Mouse (Mus musculus) activated CD4-positive, CD25-positive, alpha-beta regulatory T cell, adult 4 months (primary cell): ENCODE data around the gene Fam171a2. TPM values are rescaled to one million over a fixed set of nuclear protein-coding genes. Genes with fewer than 3 reads are reported as not detected.
A peak's percentile ranks its signal among the peaks of the same experiment; 100 is the strongest.

Experiments used
- ATAC-seq: one replicate; pipeline ENCODE4 v1.8.0; 2017
- polyA plus RNA-seq, 2 experiments: library from polyadenylated mRNA; unstranded; fragments of 100-300 nt; shearing (Covaris generic); gene quantifications; one replicate each; pipeline ENCODE4 v1.2.1; 2017

The Fam171a2 gene
- polyA plus RNA-seq, 2 experiments from 2014 or later: not detected

DNA sequence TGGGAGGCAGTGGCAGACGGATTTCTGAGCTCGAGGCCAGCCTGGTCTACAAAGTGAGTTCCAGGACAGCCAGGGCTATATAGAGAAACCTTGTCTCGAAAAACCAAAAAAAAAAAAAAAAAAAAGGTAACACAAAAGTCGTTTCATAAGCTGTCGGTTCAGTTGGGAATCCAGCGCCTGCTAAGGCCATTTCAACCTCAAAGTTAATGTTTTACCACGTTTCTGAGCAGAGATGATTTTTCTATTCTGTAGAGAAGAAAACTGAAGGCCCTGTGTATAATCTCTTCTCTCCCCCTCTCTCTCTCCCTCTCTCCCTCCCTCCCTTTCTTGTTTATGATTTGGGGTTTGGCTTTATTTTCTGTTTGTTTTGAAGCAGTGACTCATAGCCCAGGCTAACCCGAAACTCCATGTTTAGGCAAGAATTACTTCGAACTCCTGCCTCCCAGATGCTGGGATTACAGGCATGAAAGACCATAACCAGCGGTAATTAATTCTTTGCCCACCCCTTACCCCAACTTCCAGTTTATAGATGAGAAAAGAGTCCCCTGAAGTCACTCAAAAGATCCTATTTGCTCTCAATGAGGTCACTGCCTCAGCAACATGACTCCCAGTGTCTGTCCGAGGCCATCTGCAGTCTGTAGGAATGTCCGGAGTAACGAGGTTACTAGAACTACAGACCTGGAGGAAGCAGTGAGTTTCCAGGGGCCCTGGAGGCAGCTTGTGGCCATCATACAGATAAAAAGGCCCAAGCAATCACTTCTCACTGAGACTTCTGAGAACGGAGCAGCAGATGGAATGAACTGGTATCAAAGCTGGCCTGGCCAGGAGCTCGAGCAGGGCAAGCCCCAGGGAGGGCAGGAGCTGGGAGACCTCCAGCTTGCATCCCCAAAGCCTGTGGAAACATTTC is 38.3 kb downstream of the Fam171a2 start:
- ATAC-seq: no peak

DNA sequence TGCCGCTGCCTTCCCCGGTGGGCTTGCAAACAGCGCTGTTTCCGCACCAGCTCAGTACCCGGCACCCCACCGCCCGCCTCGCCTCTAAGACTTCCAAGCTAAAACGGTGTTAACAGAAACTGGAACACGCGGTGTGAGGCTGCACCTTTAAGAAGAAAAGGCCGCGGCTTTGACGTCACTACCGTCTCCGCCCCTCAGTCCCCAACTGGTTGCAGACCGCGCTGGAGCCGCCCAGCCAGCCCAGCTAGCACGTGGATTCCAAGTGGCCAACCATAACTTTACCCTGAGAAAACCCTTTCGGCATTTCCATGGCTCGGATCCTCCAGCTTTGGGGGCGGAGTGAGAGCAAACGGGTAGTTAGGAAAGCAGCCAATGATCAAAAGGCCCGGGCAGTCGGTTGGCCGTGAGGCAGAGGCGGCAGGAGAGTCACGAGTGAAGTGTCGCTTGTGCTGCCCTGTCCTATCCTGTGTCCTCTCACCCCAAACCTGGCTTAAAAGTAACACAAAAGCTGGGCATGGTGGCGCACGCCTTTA is 39.1 kb downstream of the Fam171a2 start:
- ATAC-seq: peak; percentile 94

DNA sequence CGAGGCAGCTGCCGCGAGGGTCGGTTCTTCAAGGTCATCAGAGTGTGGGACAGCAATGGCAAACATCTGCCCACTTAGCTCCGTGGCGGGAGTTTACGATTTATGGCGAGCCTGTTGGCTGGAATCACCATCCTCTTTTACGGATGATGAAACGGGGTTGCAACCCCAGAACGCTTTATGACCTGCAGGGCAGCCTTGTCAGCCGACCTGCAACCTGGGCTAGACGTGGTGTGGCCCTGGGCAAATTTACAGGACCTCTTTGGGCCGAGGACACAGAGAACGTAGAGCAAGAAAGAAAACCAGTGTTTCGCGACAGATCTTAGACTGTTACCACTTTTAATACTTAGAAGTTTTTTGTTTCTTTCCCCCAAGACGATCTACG is 39.7 kb downstream of the Fam171a2 start, which contains the start of gene Slc25a39:
Slc25a39 (minus strand) TSS at position 113 of the 382 bp plus-strand sequence.
- no peak for ATAC-seq

DNA sequence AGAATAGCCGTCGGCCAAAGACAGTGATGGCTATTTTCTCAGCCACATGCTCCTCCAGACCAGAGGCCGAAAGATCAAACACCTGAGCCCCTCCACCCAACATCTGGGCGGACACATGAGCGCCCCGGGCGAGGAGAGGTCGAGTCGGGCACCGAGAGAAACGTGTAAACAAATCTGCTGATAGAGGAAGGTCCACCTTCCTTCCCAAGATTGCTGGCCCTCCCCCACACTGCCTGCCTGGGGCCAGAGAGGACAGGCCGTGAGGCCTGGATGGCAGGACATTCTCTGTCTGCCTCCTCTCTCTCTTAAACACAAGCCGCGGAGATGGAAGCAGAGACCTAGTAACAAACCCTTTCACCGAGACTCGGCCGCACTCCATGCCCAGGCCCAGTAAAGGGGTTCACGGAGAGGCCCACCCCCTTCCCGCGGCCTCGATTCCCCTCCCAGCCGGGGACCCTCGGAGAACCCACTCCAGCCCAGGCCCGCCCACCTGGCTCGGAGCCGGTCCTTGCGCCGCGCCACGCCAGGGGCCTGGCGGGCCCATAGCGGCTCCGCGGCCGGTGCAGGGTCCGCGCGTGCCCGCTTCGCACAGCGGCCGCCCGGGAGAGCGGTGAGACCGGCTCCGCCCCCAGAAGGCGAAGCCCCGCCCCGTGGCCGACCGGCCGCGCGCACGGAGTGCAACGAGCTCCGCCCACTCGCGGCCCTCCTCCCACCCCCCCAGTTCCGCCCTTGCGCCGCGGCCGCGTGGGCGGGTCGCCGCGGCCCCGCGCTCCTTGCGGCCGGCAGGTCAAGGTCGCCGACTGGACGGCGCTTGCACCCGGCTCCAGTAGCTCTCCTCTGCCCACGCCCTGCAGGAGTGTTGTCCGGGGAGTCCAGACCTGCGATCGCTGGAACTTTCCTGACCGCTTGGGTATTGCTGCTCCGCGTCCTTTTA is 40.3 kb downstream of the Fam171a2 start:
- peak; percentile 36 for ATAC-seq

DNA sequence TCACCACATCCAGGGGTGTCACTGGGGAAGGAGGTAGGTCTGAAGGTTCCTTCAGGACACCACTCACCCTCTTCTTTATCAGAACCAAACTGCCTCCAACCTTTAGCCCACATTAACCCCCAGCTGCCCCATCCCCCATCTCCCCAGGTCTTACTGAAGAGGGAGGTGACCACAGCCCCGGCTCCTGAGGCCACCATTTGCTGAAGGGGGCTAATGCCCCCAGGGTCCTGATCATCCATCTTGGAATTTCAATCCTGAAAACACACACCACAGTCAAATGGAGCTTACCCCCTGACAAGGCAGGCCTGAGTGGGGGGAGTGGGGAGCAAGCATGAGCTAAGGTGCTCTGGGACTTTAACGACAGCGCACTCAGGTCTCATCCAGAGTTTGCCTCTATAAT is 41.1 kb downstream of the Fam171a2 start:
- no peak for ATAC-seq

DNA sequence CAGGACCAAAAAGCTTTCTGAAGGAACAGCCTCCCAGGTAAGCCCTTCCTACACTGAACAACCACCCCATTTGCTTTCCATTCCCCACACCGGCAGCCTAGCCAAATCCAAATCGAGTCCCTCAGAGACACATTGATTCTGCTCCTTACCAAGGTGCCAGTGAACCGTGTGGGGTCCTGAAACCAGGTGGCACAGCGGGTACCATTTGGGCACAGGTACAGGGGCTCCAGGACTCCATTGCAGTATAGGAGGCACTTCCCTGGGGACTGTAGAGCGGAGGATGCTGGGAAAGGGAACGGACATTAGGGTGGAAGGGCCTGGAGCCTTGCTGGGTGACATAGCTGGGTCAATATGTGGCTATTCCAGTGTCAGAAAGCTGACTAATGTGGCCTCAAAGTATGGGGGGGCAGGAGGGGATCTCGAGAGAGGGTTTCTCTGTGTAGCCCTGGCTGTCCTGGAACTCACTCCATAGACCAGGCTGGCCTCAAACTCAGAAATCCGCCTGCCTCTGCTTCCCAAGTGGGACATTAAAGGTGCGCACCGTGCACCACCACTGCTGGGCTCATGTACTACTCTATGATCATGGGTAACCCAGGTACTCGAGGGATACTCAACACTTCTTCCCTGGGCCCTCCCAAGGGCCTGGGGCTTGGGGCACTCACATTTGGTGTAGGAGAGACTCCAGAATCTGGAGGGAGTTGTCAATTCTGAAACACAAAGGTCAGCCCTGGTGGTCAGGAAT is 41.8 kb downstream of the Fam171a2 start:
- ATAC-seq: no peak

DNA sequence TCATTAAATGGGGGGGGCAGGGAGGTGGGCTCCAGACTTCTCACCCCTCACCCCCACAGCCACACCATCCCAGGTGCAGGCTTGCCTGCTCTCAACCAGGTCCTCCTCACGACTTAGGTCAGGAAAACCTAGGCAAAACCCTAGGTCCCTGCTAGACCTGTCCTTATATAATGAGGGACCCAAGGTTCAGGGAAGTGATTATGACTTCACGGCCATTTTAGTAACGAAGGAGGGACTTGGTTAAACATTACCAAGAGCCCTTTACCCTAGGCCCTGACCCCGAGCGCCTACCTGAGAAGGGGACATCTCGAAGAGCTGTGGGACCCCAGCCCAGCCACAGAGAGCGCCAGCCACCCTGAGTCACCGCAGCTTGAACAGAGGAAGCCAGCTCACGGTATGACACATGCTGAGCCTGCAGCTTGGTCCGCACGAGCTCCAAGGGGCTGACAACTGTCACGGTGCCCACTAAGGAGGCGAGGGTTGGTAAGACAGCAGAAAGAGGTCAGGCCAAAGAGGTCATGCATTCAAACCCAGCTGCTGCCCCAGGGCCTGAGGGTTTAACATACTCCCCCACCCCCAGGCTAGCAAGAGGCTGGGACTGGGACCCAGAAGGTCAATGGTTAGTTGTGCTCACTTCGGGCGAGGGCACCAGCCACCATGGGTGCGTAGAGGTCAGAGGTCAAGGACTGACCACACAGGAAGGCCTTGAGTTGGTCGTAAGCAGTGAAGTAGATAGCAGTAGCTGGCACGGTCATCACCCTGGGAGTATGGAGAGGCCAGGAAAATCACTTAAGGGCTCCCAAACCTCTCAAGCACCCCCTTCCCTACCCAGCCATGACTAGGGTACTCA is 43.1 kb downstream of the Fam171a2 start:
- no peak for ATAC-seq

DNA sequence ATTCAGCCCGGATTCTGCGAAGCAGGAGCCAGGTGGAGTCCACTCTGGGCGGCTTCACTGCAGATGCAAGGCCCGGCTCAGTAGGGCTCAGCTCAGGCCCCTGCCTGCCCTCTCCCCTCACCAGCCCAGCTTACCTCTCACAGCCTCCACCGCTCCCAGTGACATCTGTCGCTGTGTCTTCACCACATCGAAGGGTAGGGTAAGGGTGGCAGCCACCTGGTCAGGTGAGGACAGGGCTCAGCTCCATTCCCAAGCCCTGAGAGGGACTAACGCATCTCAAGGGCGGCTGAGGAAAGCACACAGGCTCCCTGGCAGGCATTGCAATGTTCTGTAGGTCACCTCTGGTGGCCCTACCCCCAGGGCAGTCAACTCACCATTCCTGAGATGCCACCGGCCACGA is 43.8 kb downstream of the Fam171a2 start:
- ATAC-seq: no peak

DNA sequence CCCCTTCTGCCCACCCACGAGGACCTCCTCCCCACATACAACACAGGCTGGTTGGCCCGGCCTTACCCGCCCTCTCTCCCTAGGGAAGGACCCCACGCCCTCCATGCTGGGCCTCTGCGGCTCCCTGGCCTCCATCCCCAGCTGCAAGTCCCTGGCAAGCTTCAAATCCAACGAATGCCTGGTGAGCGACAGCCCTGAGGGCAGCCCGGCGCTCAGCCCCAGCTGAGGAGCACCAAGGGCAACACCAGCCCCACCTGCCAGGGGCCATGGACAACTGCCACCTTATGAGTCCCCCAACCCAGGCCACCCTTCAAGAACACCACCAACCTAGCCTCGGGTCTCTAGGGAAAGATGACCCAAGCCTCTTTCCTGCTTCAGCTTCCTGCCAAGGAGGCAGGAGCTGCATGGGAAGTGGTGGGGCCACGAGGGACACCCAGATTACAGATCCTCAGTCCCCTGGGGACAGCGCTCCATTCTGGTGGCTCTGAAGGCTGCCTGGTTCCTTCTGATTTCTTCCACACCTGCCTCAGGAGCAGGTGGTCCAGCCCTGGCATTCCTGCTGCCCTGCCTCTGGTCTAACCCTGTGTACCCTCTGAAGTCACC is 45.5 kb downstream of the Fam171a2 start:
- ATAC-seq: no peak

DNA sequence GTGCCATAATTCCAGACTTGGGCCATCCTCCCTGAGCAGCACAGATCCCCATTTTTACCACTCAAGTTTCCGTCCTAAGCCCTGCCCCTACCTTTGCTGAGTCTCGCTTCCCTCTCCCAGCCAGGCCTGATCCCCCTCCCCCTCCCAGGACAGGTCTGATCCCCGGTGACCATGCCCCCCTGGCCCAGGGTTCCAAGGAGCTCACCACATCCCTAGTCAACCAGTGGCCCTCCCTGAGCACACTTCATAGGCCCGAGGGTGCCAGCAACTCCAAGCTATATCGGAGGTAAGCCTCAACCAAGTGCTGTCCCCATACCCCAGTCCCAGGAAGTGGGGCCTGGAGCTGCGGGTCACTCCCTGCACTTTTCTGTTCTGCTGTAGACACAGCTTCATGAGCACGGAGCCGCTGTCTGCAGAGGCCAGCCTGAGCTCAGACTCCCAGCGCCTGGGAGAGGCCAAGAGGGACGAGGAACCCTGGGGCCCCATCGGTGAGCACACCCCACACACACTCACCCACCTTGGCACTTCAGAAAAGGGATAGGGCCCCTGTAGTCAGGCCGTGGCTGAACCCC is 46.9 kb downstream of the Fam171a2 start:
- no peak for ATAC-seq

DNA sequence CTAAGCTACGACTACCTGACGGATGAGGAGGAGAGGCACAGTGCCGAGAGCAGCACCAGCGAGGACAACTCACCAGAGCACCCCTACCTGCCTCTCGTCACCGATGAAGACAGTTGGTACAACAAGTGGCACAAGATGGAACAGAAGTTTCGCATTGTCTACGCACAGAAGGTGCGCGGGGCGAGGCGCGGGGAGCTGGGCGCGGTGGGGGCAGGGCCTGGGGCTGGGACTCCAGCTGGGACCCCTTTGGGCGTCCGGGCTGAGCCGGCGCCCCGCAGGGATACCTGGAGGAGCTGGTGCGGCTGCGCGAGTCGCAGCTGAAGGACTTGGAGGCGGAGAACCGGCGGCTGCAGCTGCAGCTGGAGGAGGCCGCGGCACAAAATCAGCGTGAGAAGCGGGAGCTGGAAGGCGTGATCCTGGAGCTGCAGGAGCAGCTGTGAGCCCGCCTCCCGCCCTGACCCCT is 47.8 kb downstream of the Fam171a2 start:
- no peak for ATAC-seq

DNA sequence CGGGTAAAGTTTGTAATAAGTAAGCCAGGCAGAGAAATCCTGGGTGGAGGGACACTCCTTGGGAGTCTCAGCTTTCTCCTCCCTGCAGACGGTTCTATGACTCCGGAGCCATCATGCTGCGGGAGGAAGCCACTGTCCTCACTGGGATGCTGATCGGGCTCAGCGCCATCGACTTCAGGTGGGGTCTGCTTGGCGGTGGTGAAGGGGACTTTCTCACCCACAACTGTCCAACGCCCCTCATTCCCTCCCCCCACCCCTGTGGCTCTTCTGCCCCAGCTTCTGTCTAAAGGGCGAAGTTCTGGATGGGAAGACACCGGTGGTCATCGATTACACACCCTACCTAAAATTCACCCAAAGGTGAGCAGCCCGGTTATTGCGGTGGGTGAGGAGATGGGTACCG is 48.4 kb downstream of the Fam171a2 start:
- ATAC-seq: no peak

DNA sequence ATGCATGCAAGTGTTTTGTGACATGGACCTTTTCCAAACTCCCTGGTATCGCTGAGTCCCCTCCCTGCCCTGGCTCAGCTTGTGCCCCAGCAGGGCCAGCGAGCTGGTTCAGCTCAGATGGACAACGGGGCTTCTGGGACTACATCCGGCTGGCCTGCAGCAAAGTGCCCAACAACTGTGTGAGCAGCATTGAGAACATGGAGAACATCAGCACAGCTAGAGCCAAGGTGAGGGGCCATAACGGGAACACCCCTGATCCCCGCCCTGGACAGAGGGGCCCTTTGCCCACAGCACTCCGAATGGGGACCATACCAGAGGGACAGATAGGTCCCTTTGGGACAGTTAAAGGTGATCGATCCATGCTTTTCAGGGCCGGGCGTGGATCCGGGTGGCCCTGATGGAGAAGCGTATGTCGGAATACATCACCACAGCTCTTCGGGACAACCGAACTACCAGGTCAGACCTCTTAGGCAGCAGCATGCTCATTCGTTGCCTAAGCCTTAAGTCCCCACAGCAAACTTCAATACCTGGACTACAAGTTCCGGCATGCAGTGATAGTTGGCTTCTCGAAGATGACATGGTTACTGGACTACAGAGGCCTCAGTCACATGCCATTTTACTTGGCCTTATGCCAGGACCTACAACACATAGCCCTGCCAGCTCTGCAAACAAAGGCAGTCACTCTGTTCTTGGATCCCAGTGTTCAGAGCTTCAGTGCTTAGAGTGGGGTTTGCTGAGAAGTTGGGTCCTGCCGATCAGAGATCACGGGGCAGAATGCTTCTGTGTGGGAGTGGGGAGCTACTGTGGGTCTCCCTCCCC is 49.3 kb downstream of the Fam171a2 start:
- ATAC-seq: no peak

DNA sequence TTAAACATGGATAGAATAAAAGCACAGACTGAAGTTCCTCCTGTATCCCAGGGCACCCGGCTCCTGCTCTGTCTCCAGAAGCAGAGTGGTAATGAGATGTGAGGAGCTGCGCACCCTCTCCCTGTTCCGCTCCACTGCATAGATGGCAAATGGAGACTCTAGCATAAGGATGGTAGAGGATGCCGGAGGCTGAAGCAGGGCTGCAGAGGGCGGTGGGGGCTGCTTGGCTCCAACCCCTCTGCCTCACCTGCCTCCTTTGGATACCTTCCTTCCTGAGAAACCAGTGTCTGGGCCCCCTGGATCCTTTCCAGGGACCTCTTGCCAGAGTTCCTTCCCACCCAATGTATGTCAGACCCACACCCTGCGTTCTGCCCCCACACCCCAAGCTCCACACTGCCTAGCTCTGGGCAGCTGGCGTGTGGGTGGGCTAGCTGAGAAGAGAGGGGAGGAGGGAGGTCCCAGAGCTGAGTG is 50.8 kb downstream of the Fam171a2 start:
- ATAC-seq: no peak

DNA sequence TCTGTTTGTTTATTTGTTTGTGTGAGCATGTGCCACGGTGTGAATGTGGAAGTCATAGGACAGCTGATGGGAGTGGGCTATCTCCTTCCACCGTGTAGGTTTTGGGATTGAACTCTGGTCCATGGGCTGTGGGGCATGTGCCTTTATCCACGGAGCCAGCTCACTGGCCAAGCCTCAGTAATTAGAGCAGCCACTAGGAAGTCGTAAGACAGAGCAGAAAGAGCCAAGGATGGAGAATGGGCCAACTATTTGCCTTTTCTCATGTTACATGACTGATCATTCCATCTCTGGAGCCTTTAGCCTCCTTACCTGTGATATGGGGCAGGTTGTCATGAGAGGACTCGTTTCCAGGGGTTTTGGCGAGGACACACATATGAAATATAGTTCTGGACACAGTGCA is 51.2 kb downstream of the Fam171a2 start:
- no peak for ATAC-seq

DNA sequence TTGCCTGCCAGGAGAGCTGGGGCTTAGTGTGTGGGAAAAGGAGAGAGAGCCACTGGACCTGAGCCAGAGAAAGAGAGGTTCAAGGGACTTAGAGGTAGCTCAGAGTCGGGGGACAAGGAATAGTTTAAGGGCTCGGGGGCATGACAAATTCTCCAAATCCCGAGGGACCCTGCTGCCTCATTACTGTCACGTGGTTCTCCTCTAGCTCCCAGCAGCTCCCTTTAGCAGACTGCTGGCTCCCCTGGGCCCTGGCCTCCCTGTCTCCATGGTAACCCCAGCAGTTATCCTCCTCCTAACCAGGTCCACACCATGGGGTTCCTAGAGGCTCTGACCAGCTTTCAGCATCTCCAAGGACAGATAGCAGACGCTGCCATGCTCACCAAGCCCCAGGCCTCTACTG is 52.2 kb downstream of the Fam171a2 start:
- ATAC-seq: no peak

DNA sequence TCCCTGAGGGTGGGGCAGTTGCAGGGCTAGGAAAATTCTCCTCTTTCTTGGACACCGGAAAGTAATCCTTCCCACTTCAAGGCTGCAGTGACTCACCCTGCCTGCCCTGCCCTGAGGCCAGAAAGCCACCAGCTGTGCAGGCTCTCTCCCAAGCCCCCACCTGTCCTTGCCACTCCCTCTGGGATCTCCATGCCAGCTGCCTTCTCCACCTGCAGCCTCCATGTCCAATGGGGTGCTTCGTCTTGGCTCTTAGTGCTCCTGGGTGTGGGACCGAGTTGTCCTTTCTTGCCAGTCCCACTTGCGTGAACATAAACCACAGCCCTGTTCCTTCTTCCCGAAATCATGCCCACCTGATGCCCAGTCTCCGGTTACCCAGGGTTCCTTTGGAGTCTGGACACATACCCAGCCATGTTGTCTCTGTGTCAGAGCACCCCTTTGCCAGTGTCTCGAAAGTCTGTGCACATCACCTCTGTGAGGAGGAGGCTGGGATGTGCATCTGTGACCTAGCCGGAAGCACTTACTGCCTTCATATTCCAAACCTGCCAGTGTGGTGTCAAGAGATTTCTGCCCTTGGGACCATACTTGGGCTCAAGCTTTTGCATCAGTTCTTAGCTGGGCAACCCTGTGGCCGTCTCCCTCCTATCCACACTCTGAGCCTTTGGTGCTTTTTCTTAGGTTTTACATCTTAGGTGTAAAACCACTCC is 52.9 kb downstream of the Fam171a2 start:
- no peak for ATAC-seq

DNA sequence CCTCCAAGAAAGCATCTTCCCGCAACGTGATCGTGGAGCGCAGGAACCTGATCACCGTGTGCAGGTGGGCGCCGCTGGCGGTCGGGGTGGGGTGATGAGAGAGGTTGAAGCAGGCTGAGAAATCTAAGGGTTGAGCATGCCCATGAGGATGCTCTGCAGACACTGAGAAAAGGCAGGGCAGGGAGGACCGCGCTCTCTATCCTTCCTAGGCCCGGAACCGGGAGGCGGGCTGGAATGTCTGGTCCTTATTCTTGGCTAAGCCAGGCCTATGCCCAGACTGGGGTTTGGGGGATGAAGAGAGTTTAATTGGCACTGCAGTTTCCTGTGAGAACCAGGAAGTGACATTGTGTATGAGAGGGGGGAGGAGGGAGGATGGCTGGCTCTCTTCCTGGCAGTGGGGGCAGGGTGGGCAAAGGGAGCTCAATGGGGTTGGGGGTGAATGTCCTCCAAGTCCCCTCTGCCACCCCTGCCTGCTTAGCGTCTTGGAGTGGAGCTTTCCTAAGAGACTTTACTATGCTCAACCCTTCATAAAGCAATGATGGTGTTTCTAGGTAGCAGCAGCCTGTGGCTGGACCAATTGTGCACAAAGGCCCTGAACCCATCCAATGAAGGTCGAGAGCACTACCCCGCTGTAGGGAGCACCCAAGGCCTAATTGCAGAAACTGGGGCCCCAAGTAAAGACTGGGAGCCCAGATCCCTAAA is 53.6 kb downstream of the Fam171a2 start:
- ATAC-seq: no peak
